30 mouse cellular contexts compared by ENCODE assay signal in genomic region chr9:76099981-76100380, GRCm38 (mm10).
DNase-seq lines count a peak whose midpoint lies in the region; ATAC-seq lines count a peak whose summit lies in the region.
"Had no signal": no experiment of that assay in that cellular context is flagged by ENCODE, and none has a peak within 500 bp of the region (broad histone marks: within the 10 kb centered on the region; RNA-seq: fewer than 3 reads in every experiment).

No protein-coding gene starts in this region.

- no peak overlapping the region for H3K9ac ChIP-seq in heart, embryonic 11.5 days (ENCODE audit: low read depth, low read length)
- H3K9ac ChIP-seq: embryonic facial prominence, embryonic 12.5 days; heart, embryonic 13.5 days; liver, embryonic 14.5 days; midbrain, embryonic 13.5 days; neural tube, embryonic 15.5 days had no signal

- no peaks in the 10 kb centered on the region for H3K9me3 ChIP-seq in heart, embryonic 11.5 days (replicated peaks; ENCODE audit: control insufficient read depth, low read length)
- H3K9me3 ChIP-seq: embryonic facial prominence, embryonic 12.5 days; G1E; heart, embryonic 13.5 days; midbrain, embryonic 13.5 days; neural tube, embryonic 15.5 days had no signal

- H3K27me3 ChIP-seq in heart, embryonic 11.5 days (ENCODE audit: control insufficient read depth, insufficient read depth, low read length) = no peaks in the 10 kb centered on the region
- H3K27me3 ChIP-seq: embryonic facial prominence, embryonic 12.5 days; heart, embryonic 13.5 days; midbrain, embryonic 13.5 days; neural tube, embryonic 15.5 days; Patski had no signal

- peak; percentile 89 for DNase-seq in heart, adult 11 months
- peak; percentile 4 for DNase-seq in kidney, adult 9 months
- no peak for DNase-seq in kidney, adult 11 months
- peak; percentile 1 for DNase-seq in NIH3T3 (ENCODE audit: low read depth)
- peak; percentile 39 for DNase-seq in gastrocnemius, postnatal 14 days
- DNase-seq in right cerebral cortex, adult 2 months (ENCODE audit: low spot score in 2 of 2) = no peak
- DNase-seq in urinary bladder, postnatal 14 days (ENCODE audit: low spot score) = no peak
- DNase-seq: adrenal gland, postnatal 14 days; cerebellum, adult 11-12 months; cerebellum, adult 9-11 months; embryo, embryonic 11 days; kidney, adult 8-10 months; kidney, postnatal 14 days; layer of hippocampus, adult 9-11 months; liver; retina, postnatal 1 day; right cerebral cortex, postnatal 25 days; spleen, adult 18-20 months; thymus, postnatal 14 days had no signal

- H3K27ac ChIP-seq in heart, embryonic 11.5 days (ENCODE audit: low read depth, low read length) = no peak overlapping the region
- H3K27ac ChIP-seq: embryonic facial prominence, embryonic 12.5 days; heart, embryonic 13.5 days; liver, embryonic 14.5 days; macrophage; midbrain, embryonic 13.5 days; neural tube, embryonic 15.5 days had no signal

- no peak overlapping the region for H3K4me2 ChIP-seq in heart, embryonic 11.5 days
- H3K4me2 ChIP-seq: embryonic facial prominence, embryonic 12.5 days; heart, embryonic 13.5 days; midbrain, embryonic 13.5 days; neural tube, embryonic 15.5 days had no signal

- no peak overlapping the region for H3K4me3 ChIP-seq in heart, embryonic 11.5 days (ENCODE audit: low read depth, low read length)
- H3K4me3 ChIP-seq: embryonic facial prominence, embryonic 12.5 days; heart, embryonic 13.5 days; midbrain, embryonic 13.5 days; neural tube, embryonic 15.5 days had no signal

- 75% methylated on average over 3 of the region's 3 CpGs for WGBS in heart, embryonic 11.5 days (ENCODE audit: insufficient replicate concordance)

- H3K36me3 ChIP-seq in heart, embryonic 11.5 days (ENCODE audit: control insufficient read depth, insufficient read depth, low read length) = no peaks in the 10 kb centered on the region
- H3K36me3 ChIP-seq: embryonic facial prominence, embryonic 12.5 days; G1E; heart, embryonic 13.5 days; midbrain, embryonic 13.5 days; neural tube, embryonic 15.5 days had no signal

- intact Hi-C loops in gastrocnemius, postnatal 14 days (cut with DNase I; ENCODE audit: low total_unique reads) = no loop called here

- H3K4me1 ChIP-seq in heart, embryonic 11.5 days (ENCODE audit: control insufficient read depth, insufficient read depth, low read length) = no peaks in the 10 kb centered on the region
- H3K4me1 ChIP-seq: embryonic facial prominence, embryonic 12.5 days; heart, embryonic 13.5 days; midbrain, embryonic 13.5 days; neural tube, embryonic 15.5 days had no signal

- ATAC-seq in heart, embryonic 11.5 days (replicated peaks; ENCODE audit: insufficient number of reproducible peaks, low FRiP score, low TSS enrichment) = no peak
- ATAC-seq: forebrain, embryonic 14.5 days; hindbrain, embryonic 16.5 days; midbrain, embryonic 13.5 days; Patski had no signal

Comparison
In these comparisons a context has a peak if more than half of its experiments do, and no peak if none do; other contexts are left out.
1. DNase-seq: peak in heart, adult 11 months (single experiment), kidney, adult 9 months (single experiment), NIH3T3 (single experiment) and gastrocnemius, postnatal 14 days (single experiment); none in kidney, adult 11 months (single experiment), right cerebral cortex, adult 2 months (0 of 2) and urinary bladder, postnatal 14 days (single experiment).